Mouse (Mus musculus) heart, adult 18-20 months (tissue): Measurements from ENCODE around the gene Ahcyl1. TPM values are rescaled to one million over a fixed set of nuclear protein-coding genes. Genes with fewer than 3 reads are reported as not detected.

Experiments used
- total RNA-seq, 2 experiments: library from RNA; stranded (reverse); gene quantifications; 2 replicates each; pipeline ENCODE4 v1.2.3; 2021

Ahcyl1 gene
- total RNA-seq, 2 experiments from 2014 or later, result 73.1 to 90.9 TPM

Other genes starting within 250 kb of the Ahcyl1 start
- under 1 TPM; 0.17 to 0.23 TPM for gene Kcnc4, start 237.0 kb downstream of the Ahcyl1 start, total RNA-seq
- gene Slc6a17, start 178.5 kb downstream of the Ahcyl1 start, total RNA-seq, result 1 to 10 TPM; 4.1 to 6.9 TPM
- not detected for gene Ubl4b, start 141.5 kb downstream of the Ahcyl1 start, total RNA-seq
- not detected for gene Alx3, start 101.5 kb downstream of the Ahcyl1 start, total RNA-seq
- not detected for gene Gm10961, start 65.2 kb downstream of the Ahcyl1 start, total RNA-seq
- gene Strip1, start 64.9 kb downstream of the Ahcyl1 start, total RNA-seq, result 10 to 100 TPM; 21.5 to 21.6 TPM
- gene Csf1, start 63.9 kb upstream of the Ahcyl1 start, total RNA-seq, result 10 to 100 TPM; 25.5 to 25.8 TPM
- gene Eps8l3, start 180.7 kb upstream of the Ahcyl1 start, total RNA-seq, result not detected
- 10 to 100 TPM; 51.3 to 56.7 TPM for gene Gstm5, start 199.3 kb upstream of the Ahcyl1 start, total RNA-seq
- 10 to 100 TPM; 69.7 to 92.0 TPM for gene Gstm7, start 235.3 kb upstream of the Ahcyl1 start, total RNA-seq
- 1 to 10 TPM; 4.3 to 4.9 TPM for gene Gstm6, start 247.2 kb upstream of the Ahcyl1 start, total RNA-seq